Mouse (Mus musculus): Measurements from ENCODE around the gene Cse1l. TPM values are rescaled to one million over a fixed set of nuclear protein-coding genes. Genes with fewer than 3 reads are reported as not detected.
A peak's percentile ranks its signal among the peaks of the same experiment; 100 is the strongest.

The Cse1l gene
- total RNA-seq, 2 experiments from 2014 or later: 47.5 to 53.6 TPM

- no peak for DNase-seq
Measured at GRCm38 (mm10) chr2:166974177-166974872, 68.5 kb downstream of the Cse1l start.

- no peak for DNase-seq
Measured at GRCm38 (mm10) chr2:166976356-166976755, 70.5 kb downstream of the Cse1l start.

GRCm38 (mm10) chr2:166977490-166977889 lies 71.7 kb downstream of the Cse1l start:
- DNase-seq: no peak

GRCm38 (mm10) chr2:166980161-166980560 lies 74.3 kb downstream of the Cse1l start:
- no peak for DNase-seq

GRCm38 (mm10) chr2:166983351-166983894 lies 77.6 kb downstream of the Cse1l start:
- DNase-seq: no peak

- no peak for DNase-seq
Measured at GRCm38 (mm10) chr2:166990861-166991260, 85.0 kb downstream of the Cse1l start.

GRCm38 (mm10) chr2:166991945-166992344 lies 86.1 kb downstream of the Cse1l start:
- no peak for DNase-seq

- DNase-seq: peak; percentile 44
Measured at GRCm38 (mm10) chr2:166995021-166995795, 89.4 kb downstream of the Cse1l start.

Other genes starting within 250 kb of the Cse1l start
- gene Prex1, start 192.2 kb upstream of the Cse1l start, total RNA-seq (2021): 10 to 100 TPM; 14.2 to 17.1 TPM
- gene Trp53rkb, start 113.5 kb upstream of the Cse1l start, total RNA-seq (2021): 1 to 10 TPM; 4.5 to 6.2 TPM
- 10 to 100 TPM; 44.5 to 46.3 TPM for gene Arfgef2, start 100.5 kb upstream of the Cse1l start, total RNA-seq (2021)
- gene Stau1, start 90.3 kb downstream of the Cse1l start, total RNA-seq (2021): 10 to 100 TPM; 62.2 to 67.7 TPM
- 10 to 100 TPM; 32.1 to 34.6 TPM for gene Ddx27, start 109.2 kb downstream of the Cse1l start, total RNA-seq (2021)
- gene Znfx1, start 157.0 kb downstream of the Cse1l start, total RNA-seq (2021): 10 to 100 TPM; 31.2 to 36.5 TPM